Mouse (Mus musculus) cortical plate, adult 2 months (tissue): ENCODE data around the gene Pou6f1.
"Not testable (repeated sequence)": the region's sequence is repeated elsewhere in the genome, so short reads cannot be mapped to it uniquely, and the experiment has no call there.

Experiments used
- CTCF ChIP-seq: fragments of 200-500 bp; IDR thresholded peaks from 2 replicates; pipeline ENCODE4 v1.5.1; 2011; ENCODE audit warnings: mild to moderate bottlenecking, control low read depth, low read length; ENCODE audit not compliant: insufficient read depth; ENCODE audit errors: extremely low read depth
- POLR2A ChIP-seq: fragments of 200-500 bp; IDR thresholded peaks from 2 replicates; pipeline ENCODE4 v1.6.1; 2011; ENCODE audit warnings: mild to moderate bottlenecking, low read length, control low read depth; ENCODE audit not compliant: insufficient read depth; ENCODE audit errors: extremely low read depth

DNA sequence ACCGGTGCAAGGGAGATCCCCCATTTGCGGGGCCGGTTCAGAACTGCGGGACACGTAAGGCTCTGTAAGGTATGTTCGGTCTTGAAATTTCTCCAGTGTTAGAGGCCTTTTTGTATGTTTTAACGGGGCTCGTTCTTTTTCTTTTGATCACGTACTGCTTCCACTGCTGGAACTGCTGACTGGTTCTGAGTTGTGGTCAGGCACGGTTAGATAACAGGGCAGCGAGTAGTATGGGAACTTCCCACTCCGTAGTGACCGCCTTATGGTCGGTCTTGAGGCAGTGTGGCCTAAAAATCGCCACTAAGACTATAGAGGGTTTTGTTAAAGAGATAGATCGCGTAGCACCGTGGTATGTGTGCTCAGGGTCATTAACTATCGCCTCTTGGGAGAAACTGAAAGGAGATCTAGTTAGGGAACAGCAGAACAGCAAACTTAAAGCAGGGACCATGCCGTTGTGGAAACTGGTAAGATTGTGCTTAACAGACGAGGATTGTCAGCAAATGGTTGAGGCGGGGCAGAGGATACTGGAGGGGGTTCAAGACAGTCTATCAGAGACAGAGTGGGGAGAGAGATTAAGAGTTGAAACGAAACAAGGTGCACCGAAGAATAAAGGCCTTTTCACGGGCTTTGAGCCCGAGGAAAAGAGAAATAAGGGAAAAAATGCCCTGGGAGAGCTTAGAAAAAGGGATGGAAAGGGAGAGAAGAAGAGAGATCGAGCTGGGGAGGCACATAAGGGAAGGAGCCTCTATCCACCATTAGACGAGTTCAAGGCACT is 56.7 kb downstream of the Pou6f1 start:
- not testable (repeated sequence) for TF ChIP-seq CTCF, POLR2A
